Mouse (Mus musculus): Measurements from ENCODE around the gene Ptger1.

GRCm38 (mm10) chr8:83719048-83719447 is 52.6 kb downstream of the Ptger1 start:
- TF ChIP-seq POLR2A (IDR thresholded peaks at IDR 0.05; ENCODE audit: low read depth, low read length): no peak
- no peak for TF ChIP-seq CTCF (IDR thresholded peaks at IDR 0.05; ENCODE audit: extremely low read depth, insufficient read length, insufficient replicate concordance, low read depth, low read length)
